8 mouse cellular contexts compared by ENCODE assay signal in genomic region chr2:50306663-50307320, GRCm38 (mm10). TPM values are rescaled to one million over a fixed set of nuclear protein-coding genes. Genes with fewer than 3 reads are reported as not detected.
DNase-seq lines count a peak whose midpoint lies in the region; ATAC-seq and TF ChIP-seq lines count a peak whose summit lies in the region.

No protein-coding gene starts in this region.

- peak; percentile 39 for DNase-seq in gastrocnemius, adult 18-20 months (ENCODE audit: low spot score)
- DNase-seq in gastrocnemius, postnatal 25 days, result no peak
- DNase-seq in 416B (ENCODE audit: low read depth), result peak; percentile 33
- DNase-seq in brain, embryonic 14.5 days (ENCODE audit: low read depth), result peak; percentile 94
- DNase-seq in retina, postnatal 1 day, result peak; percentile 82

- ATAC-seq in forebrain, embryonic 15.5 days (replicated peaks), result peak; percentile 92
- ATAC-seq in intestine, embryonic 16.5 days, result peak; percentile 56; the same call in 1 of the 2 replicates
- ATAC-seq in lung, embryonic 16.5 days (ENCODE audit: low read depth), result peak; percentile 54; the same call in 1 of the 2 replicates

- peaks cover 3% of the 10 kb centered on the region; the same call in 1 of the 2 replicates for H3K4me1 ChIP-seq in forebrain, embryonic 15.5 days
- no peaks in the 10 kb centered on the region for H3K4me1 ChIP-seq in intestine, embryonic 16.5 days (ENCODE audit: control insufficient read depth, insufficient read depth, low read length)
- no peaks in the 10 kb centered on the region for H3K4me1 ChIP-seq in lung, embryonic 16.5 days (replicated peaks; ENCODE audit: control insufficient read depth, insufficient read depth, low read length)

- 41% methylated on average over 9 of the region's 9 CpGs for whole genome bisulfite sequencing in forebrain, embryonic 15.5 days
- 39% methylated on average over 9 of the region's 9 CpGs for WGBS in intestine, embryonic 16.5 days
- WGBS in lung, embryonic 16.5 days, result 41% methylated on average over 9 of the region's 9 CpGs

- no peaks in the 10 kb centered on the region for H3K9me3 ChIP-seq in forebrain, embryonic 15.5 days
- no peaks in the 10 kb centered on the region for H3K9me3 ChIP-seq in intestine, embryonic 16.5 days (ENCODE audit: control insufficient read depth, low read length)
- no peaks in the 10 kb centered on the region for H3K9me3 ChIP-seq in lung, embryonic 16.5 days (ENCODE audit: control insufficient read depth, low read length)

- no peaks in the 10 kb centered on the region for H3K36me3 ChIP-seq in forebrain, embryonic 15.5 days
- H3K36me3 ChIP-seq in intestine, embryonic 16.5 days (ENCODE audit: control insufficient read depth, insufficient read depth, low read length), result no peaks in the 10 kb centered on the region
- no peaks in the 10 kb centered on the region for H3K36me3 ChIP-seq in lung, embryonic 16.5 days (ENCODE audit: control insufficient read depth, insufficient read depth, low read length)

- no peak for TF ChIP-seq POLR2A in brain, embryonic 14.5 days (IDR thresholded peaks at IDR 0.05; ENCODE audit: borderline replicate concordance, extremely low read depth, insufficient read depth, insufficient read length, poor library complexity, severe bottlenecking)

- no peak overlapping the region for H3K9ac ChIP-seq in forebrain, embryonic 15.5 days (replicated peaks)
- H3K9ac ChIP-seq in intestine, embryonic 16.5 days (ENCODE audit: low read depth, low read length), result no peak overlapping the region
- no peak overlapping the region for H3K9ac ChIP-seq in lung, embryonic 16.5 days (ENCODE audit: low read length)

- H3K4me3 ChIP-seq in forebrain, embryonic 15.5 days, result no peak overlapping the region
- H3K4me3 ChIP-seq in intestine, embryonic 16.5 days (ENCODE audit: low read length), result no peak overlapping the region
- H3K4me3 ChIP-seq in lung, embryonic 16.5 days (ENCODE audit: low read length), result no peak overlapping the region

- no peak overlapping the region for H3K4me2 ChIP-seq in forebrain, embryonic 15.5 days (replicated peaks)
- no peak overlapping the region for H3K4me2 ChIP-seq in intestine, embryonic 16.5 days (ENCODE audit: low read depth, low read length)
- H3K4me2 ChIP-seq in lung, embryonic 16.5 days (ENCODE audit: low read depth, low read length), result no peak overlapping the region

- peak; percentile 73; the same call in 1 of the 2 replicates for TF ChIP-seq CTCF in brain, embryonic 14.5 days (IDR thresholded peaks at IDR 0.05; ENCODE audit: borderline replicate concordance, extremely low read depth, insufficient read depth, insufficient read length)

- H3K27me3 ChIP-seq in forebrain, embryonic 15.5 days, result no peaks in the 10 kb centered on the region
- H3K27me3 ChIP-seq in intestine, embryonic 16.5 days (replicated peaks; ENCODE audit: control insufficient read depth, insufficient read depth, low read length), result no peaks in the 10 kb centered on the region
- no peaks in the 10 kb centered on the region for H3K27me3 ChIP-seq in lung, embryonic 16.5 days (ENCODE audit: control insufficient read depth, insufficient read depth, low read depth, low read length)

- H3K27ac ChIP-seq in forebrain, embryonic 15.5 days (replicated peaks), result no peak overlapping the region
- H3K27ac ChIP-seq in intestine, embryonic 16.5 days (ENCODE audit: low read length), result no peak overlapping the region
- H3K27ac ChIP-seq in lung, embryonic 16.5 days (ENCODE audit: low read length), result no peak overlapping the region

RNA-seq across cellular contexts. Expression of gene Mmadhc, which starts 10.2 kb away (rescaled TPM):
- total RNA-seq in gastrocnemius, adult 18-20 months (2021), result 100 to 1,000 TPM in 1 of 2 experiments, 10 to 100 TPM in 1; 98.6 to 114 TPM
- total RNA-seq in gastrocnemius, postnatal 25 days (2021), result 100 to 1,000 TPM; 104 to 108 TPM
- polyA plus RNA-seq in brain, embryonic 14.5 days (2012; rRNA removed), result 81.0 and 100 TPM in 2 replicates
- polyA plus RNA-seq in forebrain, embryonic 15.5 days (2015; fragmentation: Nextera tagmentation; extraction: Ambion mirVana), result 155 and 164 TPM in 2 replicates
- 142 and 153 TPM in 2 replicates for polyA plus RNA-seq in intestine, embryonic 16.5 days (2015; fragmentation: Nextera tagmentation; extraction: Ambion mirVana)
- 149 TPM in 2 replicates for polyA plus RNA-seq in lung, embryonic 16.5 days (2015; fragmentation: Nextera tagmentation; extraction: Ambion mirVana)
